Mouse (Mus musculus): ENCODE data around the gene Gm17334. TPM values are rescaled to one million over a fixed set of nuclear protein-coding genes. Genes with fewer than 3 reads are reported as not detected.

The Gm17334 gene
- total RNA-seq, 1 experiment from 2014 or later, result not detected

Other genes with a start within 250 kb of the Gm17334 start
- gene Kif3a, start 205.8 kb downstream of the Gm17334 start, total RNA-seq (2017), result 4.3 and 4.9 TPM in 2 replicates
- 1.9 TPM in 1 of 2 replicates, not detected in the other for gene Il4, start 154.5 kb downstream of the Gm17334 start, total RNA-seq (2017)
- gene Il13, start 138.5 kb downstream of the Gm17334 start, total RNA-seq (2017), result not detected in 2 replicates
- gene Rad50, start 65.9 kb downstream of the Gm17334 start, total RNA-seq (2017), result 36.7 and 43.1 TPM in 2 replicates
- gene Il5, start 52.4 kb downstream of the Gm17334 start, total RNA-seq (2017), result not detected in 2 replicates
- gene Irf1, start 3.2 kb downstream of the Gm17334 start, total RNA-seq (2017), result 358 and 383 TPM in 2 replicates
- gene Gm12216, start 86.1 kb upstream of the Gm17334 start, total RNA-seq (2017), result 10.1 and 12.6 TPM in 2 replicates
- gene Slc22a5, start 118.5 kb upstream of the Gm17334 start, total RNA-seq (2017), result 7.7 and 10.0 TPM in 2 replicates
- 0.12 TPM in 1 of 2 replicates, not detected in the other for gene Slc22a21, start 207.1 kb upstream of the Gm17334 start, total RNA-seq (2017)

Measured in neutrophil, adult 5-6 weeks (primary cell).